Mouse (Mus musculus) G1E (cell line): ENCODE measurements around the gene Rad9b. TPM values are rescaled to one million over a fixed set of nuclear protein-coding genes. Genes with fewer than 3 reads are reported as not detected.

Source experiments
- ATAC-seq: 2 replicates; pipeline ENCODE4 v1.8.0; 2016; ENCODE audit warnings: mild to moderate bottlenecking; ENCODE audit not compliant: insufficient number of reproducible peaks, poor library complexity, low FRiP score, severe bottlenecking; ENCODE audit errors: extremely low read depth
- DNase-seq: peaks from one replicate; pipeline ENCODE4 v3.0.0; 2012; ENCODE audit warnings: low spot score
- H3K27me3 ChIP-seq: 2 replicates; pipeline ENCODE4 v1.6.1; 2012; ENCODE audit warnings: mild to moderate bottlenecking, low read length, inconsistent platforms; ENCODE audit not compliant: insufficient read depth
- H3K36me3 ChIP-seq: replicated peaks from 2 replicates; pipeline ENCODE3; 2012; ENCODE audit warnings: mild to moderate bottlenecking, inconsistent platforms
- H3K4me1 ChIP-seq: 2 replicates; pipeline ENCODE4 v1.6.1; 2012; ENCODE audit warnings: low read depth, low read length, inconsistent platforms, mixed read lengths; ENCODE audit not compliant: insufficient read depth
- H3K4me3 ChIP-seq: 2 replicates; pipeline ENCODE4 v1.5.1; 2012; ENCODE audit warnings: low read depth, mild to moderate bottlenecking, inconsistent platforms, low read length, moderate library complexity, mixed read lengths
- H3K9me3 ChIP-seq: replicated peaks from 2 replicates; pipeline ENCODE4 v1.6.1; 2012; ENCODE audit warnings: inconsistent platforms
- CTCF ChIP-seq: IDR thresholded peaks from 2 replicates; pipeline ENCODE4 v1.5.1; 2012; ENCODE audit warnings: low read depth, low read length, inconsistent platforms, mixed read lengths
- GATA1 ChIP-seq: IDR thresholded peaks from 2 replicates; pipeline ENCODE4 v1.6.1; 2012; ENCODE audit warnings: borderline replicate concordance, low read length, inconsistent platforms, mixed read lengths
- GATA2 ChIP-seq: IDR thresholded peaks from 2 replicates; pipeline ENCODE4 v1.6.1; 2012; ENCODE audit warnings: low read depth, low read length, inconsistent platforms, borderline replicate concordance
- POLR2AphosphoS5 ChIP-seq: IDR thresholded peaks from 2 replicates; pipeline ENCODE4 v1.6.1; 2012; ENCODE audit warnings: low read depth, low read length, inconsistent platforms; ENCODE audit not compliant: insufficient replicate concordance
- TAL1 ChIP-seq: conservative IDR thresholded peaks from 2 replicates; pipeline ENCODE4 v1.6.1; 2012; ENCODE audit warnings: low read depth, low read length, inconsistent platforms, mixed read lengths
- polyA plus RNA-seq: library from polyadenylated mRNA; stranded (reverse); fragments of >175 nt; gene quantifications from 2 replicates; pipeline ENCODE4 v1.2.3, GENCODE M21; 2012
- total RNA-seq, 2 experiments: library from RNA; stranded (forward) in 1 of 2; stranded (reverse) in 1 of 2; fragments of 200-1000 nt in 1 of 2; fragments of >200 nt in 1 of 2; fragmentation: Nextera tagmentation in 1 of 2; gene quantifications; 2 replicates each; pipeline ENCODE4 v1.2.3; 2014 to 2017

The Rad9b gene
- total and polyA plus RNA-seq, 3 experiments: 2.8 to 48.3 (median 17.3) TPM

GRCm38 (mm10) chr5:122372192-122372769 is 18.2 kb upstream of the Rad9b start, which contains the start of gene Fam216a:
TSS of gene Fam216a (minus strand) at chr5:122372364.
- no peak for TF ChIP-seq GATA1
- TF ChIP-seq GATA2: no peak
- no peak for TF ChIP-seq POLR2AphosphoS5
- no peak for TF ChIP-seq CTCF
- no peak for TF ChIP-seq TAL1
- H3K4me3 ChIP-seq: peak within 1 kb of the TSS; percentile 88
- H3K27me3 ChIP-seq: no peaks in the 10 kb centered on the region
- no peaks in the 10 kb centered on the region for H3K9me3 ChIP-seq
- peaks cover 26% of the 10 kb centered on the region for H3K4me1 ChIP-seq
- DNase-seq: peak; percentile 89
- peak; percentile 92 for ATAC-seq
- peaks cover 66% of the 10 kb centered on the region for H3K36me3 ChIP-seq

- ATAC-seq: no peak
These were observed 17.7 kb upstream of the Rad9b start, which contains the start of gene Gpn3 for GRCm38 (mm10) chr5:122371591-122372191. TSS of gene Gpn3 (plus strand) at chr5:122371876.

GRCm38 (mm10) chr5:122354492-122355067 is 547 bp upstream of the Rad9b start:
- peaks cover 44% of the 10 kb centered on the region for H3K36me3 ChIP-seq
- peaks cover 26% of the 10 kb centered on the region for H3K4me1 ChIP-seq
- no peaks in the 10 kb centered on the region for H3K9me3 ChIP-seq
- DNase-seq (peak; percentile 27), ATAC-seq (no peak)
- TF ChIP-seq POLR2AphosphoS5 (no peak), GATA2 (no peak), TAL1 (no peak), CTCF (no peak), GATA1 (no peak)
- H3K27me3 ChIP-seq: no peaks in the 10 kb centered on the region
- H3K4me3 ChIP-seq: peak overlapping the region; percentile 93

More at GRCm38 (mm10) chr5:122371591-122372191, 17.7 kb upstream of the Rad9b start, which contains the start of gene Gpn3:
- Histone ChIP-seq H3K36me3 (peaks cover 66% of the 10 kb centered on the region), H3K9me3 (no peaks in the 10 kb centered on the region), H3K27me3 (no peaks in the 10 kb centered on the region), H3K4me1 (peaks cover 22% of the 10 kb centered on the region), H3K4me3 (peak within 1 kb of the TSS; percentile 88)
- DNase-seq: peak; percentile 66
- no peak for TF ChIP-seq GATA2
- no peak for TF ChIP-seq TAL1
- no peak for TF ChIP-seq GATA1
- TF ChIP-seq POLR2AphosphoS5: no peak
- TF ChIP-seq CTCF: no peak

- peaks cover 10% of the 10 kb centered on the region for H3K4me1 ChIP-seq
- DNase-seq: no peak
- peaks cover 38% of the 10 kb centered on the region for H3K36me3 ChIP-seq
- TF ChIP-seq GATA2: no peak
- no peak for TF ChIP-seq TAL1
- TF ChIP-seq POLR2AphosphoS5: no peak
- no peak for TF ChIP-seq GATA1
- TF ChIP-seq CTCF: no peak
- peaks cover 9% of the 10 kb centered on the region for H3K9me3 ChIP-seq
- H3K4me3 ChIP-seq: no peak overlapping the region
- ATAC-seq: no peak
- no peaks in the 10 kb centered on the region for H3K27me3 ChIP-seq
These were observed 8.3 kb downstream of the Rad9b start for GRCm38 (mm10) chr5:122345777-122346176.

- Histone ChIP-seq H3K27me3 (no peaks in the 10 kb centered on the region), H3K9me3 (peaks cover 9% of the 10 kb centered on the region), H3K4me1 (peaks cover 10% of the 10 kb centered on the region), H3K36me3 (peaks cover 41% of the 10 kb centered on the region), H3K4me3 (no peak overlapping the region)
- TF ChIP-seq CTCF (peak; percentile 62), GATA1 (no peak), GATA2 (no peak)
- ATAC-seq (no peak), DNase-seq (peak; percentile 47)
These were observed 9.8 kb downstream of the Rad9b start for GRCm38 (mm10) chr5:122344260-122344659.

- TF ChIP-seq GATA2 (no peak), CTCF (no peak), POLR2AphosphoS5 (no peak), GATA1 (no peak), TAL1 (no peak)
- ATAC-seq (no peak), DNase-seq (no peak)
- peaks cover 42% of the 10 kb centered on the region for H3K36me3 ChIP-seq
- H3K4me3 ChIP-seq: no peak overlapping the region
- peaks cover 10% of the 10 kb centered on the region for H3K4me1 ChIP-seq
- H3K27me3 ChIP-seq: no peaks in the 10 kb centered on the region
- peaks cover 9% of the 10 kb centered on the region for H3K9me3 ChIP-seq
These were observed 10.3 kb downstream of the Rad9b start for GRCm38 (mm10) chr5:122343768-122344167.
